Mouse (Mus musculus) forebrain, embryonic 15.5 days (tissue): ENCODE results near the gene Plp1. TPM values are rescaled to one million over a fixed set of nuclear protein-coding genes. Genes with fewer than 3 reads are reported as not detected.
A peak's percentile ranks its signal among the peaks of the same experiment; 100 is the strongest.

ENCODE experiments used
- ATAC-seq: fragments of 200-750 bp; cut with Nextera tagmentation; replicated peaks from 2 replicates; pipeline ENCODE4 v1.8.0; 2017; ENCODE audit warnings: mild to moderate bottlenecking, moderate TSS enrichment, moderate library complexity
- H3K27ac ChIP-seq: fragments of 300-500 bp; sonication (generic); replicated peaks from 2 replicates; pipeline ENCODE4 v1.5.1; 2015; ENCODE audit warnings: mild to moderate bottlenecking, inconsistent platforms
- H3K27me3 ChIP-seq: fragments of 300-500 bp; sonication (generic); 2 replicates; pipeline ENCODE4 v1.6.1; 2015; ENCODE audit warnings: inconsistent platforms
- H3K36me3 ChIP-seq: fragments of 300-500 bp; sonication (generic); 2 replicates; pipeline ENCODE4 v1.6.1; 2015; ENCODE audit warnings: mild to moderate bottlenecking, inconsistent platforms
- H3K4me1 ChIP-seq: fragments of 300-500 bp; sonication (generic); 2 replicates; pipeline ENCODE4 v1.6.1; 2015; ENCODE audit warnings: inconsistent platforms
- H3K4me2 ChIP-seq: fragments of 300-500 bp; sonication (generic); replicated peaks from 2 replicates; pipeline ENCODE4 v1.6.1; 2015; ENCODE audit warnings: mild to moderate bottlenecking, inconsistent platforms
- H3K4me3 ChIP-seq: fragments of 300-500 bp; sonication (generic); 2 replicates; pipeline ENCODE4 v1.5.1; 2015; ENCODE audit warnings: mild to moderate bottlenecking, inconsistent platforms
- H3K9ac ChIP-seq: fragments of 300-500 bp; sonication (generic); replicated peaks from 2 replicates; pipeline ENCODE4 v1.6.1; 2015; ENCODE audit warnings: mild to moderate bottlenecking, inconsistent platforms
- H3K9me3 ChIP-seq: fragments of 300-500 bp; sonication (generic); 2 replicates; pipeline ENCODE4 v1.6.1; 2016; ENCODE audit warnings: inconsistent platforms
- WGBS: fragments of 180-500 bp; shearing (Covaris S2); methylation state at CpG from one replicate; pipeline ENCODE4 v1.1.7; 2015; ENCODE audit warnings: mixed read lengths; 5-methylcytosine and 5-hydroxymethylcytosine counted together
- polyA plus RNA-seq: library from polyadenylated mRNA; unstranded; fragments of >200 nt; fragmentation: Nextera tagmentation; extraction: Ambion mirVana; gene quantifications from 2 replicates; pipeline ENCODE4 v1.2.1, GENCODE M21; 2015

The Plp1 gene
- 10.3 and 12.6 TPM in 2 replicates for polyA plus RNA-seq

DNA sequence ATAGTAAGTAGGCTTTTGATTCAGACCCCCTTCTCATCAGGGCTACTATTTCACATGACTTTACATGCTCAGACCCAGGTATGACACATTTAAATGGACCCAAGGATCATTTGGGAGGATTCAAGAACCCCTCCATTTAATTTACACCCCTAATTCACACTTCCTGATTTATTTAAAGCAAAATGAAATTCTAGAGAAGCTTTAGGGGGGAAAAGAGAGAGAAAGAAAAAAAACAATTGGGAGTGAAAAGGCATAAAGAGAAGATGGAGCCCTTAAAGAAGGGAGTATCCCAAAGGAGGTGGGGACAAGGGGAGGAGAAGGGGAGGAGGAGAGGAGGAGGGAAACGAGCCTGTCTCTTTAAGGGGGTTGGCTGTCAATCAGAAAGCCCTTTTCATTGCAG is at the start of gene Plp1:
TSS of gene Plp1 (plus strand) at position 301 of the 400 bp plus-strand sequence.
- Histone ChIP-seq H3K4me2 (no peak within 1 kb of the TSS), H3K9ac (no peak within 1 kb of the TSS), H3K4me1 (no peaks in the 10 kb centered on the region), H3K27me3 (no peaks in the 10 kb centered on the region), H3K9me3 (no peaks in the 10 kb centered on the region), H3K36me3 (no peaks in the 10 kb centered on the region), H3K4me3 (no peak within 1 kb of the TSS), H3K27ac (no peak within 1 kb of the TSS)
- ATAC-seq: no peak
- 50% methylated on average over 1 of the region's 1 CpGs for WGBS

- no peak overlapping the region for H3K4me3 ChIP-seq
- H3K4me1 ChIP-seq: no peaks in the 10 kb centered on the region
- H3K9ac ChIP-seq: no peak overlapping the region
- ATAC-seq: no peak
- H3K4me2 ChIP-seq: no peak overlapping the region
- 56% methylated on average over 1 of the region's 1 CpGs for WGBS
- no peak overlapping the region for H3K27ac ChIP-seq
- H3K36me3 ChIP-seq: no peaks in the 10 kb centered on the region
- H3K27me3 ChIP-seq: no peaks in the 10 kb centered on the region
- H3K9me3 ChIP-seq: no peaks in the 10 kb centered on the region
Observed at GRCm38 (mm10) chrX:136773035-136773434, 49.4 kb upstream of the Plp1 start.

DNA sequence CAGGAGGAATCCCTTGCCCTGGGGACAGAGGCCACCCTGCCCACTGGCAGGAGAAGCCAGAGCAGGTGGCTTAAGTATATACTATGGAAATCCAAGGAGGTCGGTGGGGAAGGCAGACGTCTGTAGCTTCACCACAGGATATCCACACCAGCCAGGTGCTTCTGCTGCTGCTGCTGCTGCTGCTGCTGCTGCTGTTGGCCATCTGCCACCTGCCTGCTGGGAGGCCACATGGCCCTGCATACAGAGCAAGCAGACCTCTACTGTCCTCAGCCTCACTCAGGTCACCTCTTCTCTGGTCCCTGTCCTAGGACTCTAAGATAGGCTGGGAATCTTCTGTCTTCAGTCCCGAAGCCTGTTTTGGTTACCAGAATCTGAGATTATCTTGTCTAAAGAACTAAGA is 44.4 kb upstream of the Plp1 start:
- no peaks in the 10 kb centered on the region for H3K9me3 ChIP-seq
- no peak overlapping the region for H3K27ac ChIP-seq
- WGBS: 81% methylated on average over 3 of the region's 3 CpGs

DNA sequence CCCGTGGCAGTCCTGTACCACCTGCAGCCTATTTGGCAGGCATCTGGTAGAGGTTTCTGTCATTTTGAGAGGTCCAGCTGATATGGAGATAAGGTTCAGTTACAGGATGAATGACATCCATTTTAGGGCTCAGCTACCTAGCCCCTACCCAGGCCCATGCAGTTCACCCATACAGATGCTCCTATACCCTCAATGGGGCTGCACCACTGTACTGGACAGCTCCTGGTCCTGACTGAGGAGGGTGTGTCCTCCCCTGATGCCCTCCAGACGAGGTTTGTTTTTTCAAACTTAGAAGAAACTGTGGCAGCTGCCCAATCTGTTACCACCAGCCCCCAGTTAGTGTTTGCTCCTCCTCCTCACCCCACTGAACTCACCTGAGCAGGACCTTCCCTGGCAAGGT is 43.2 kb upstream of the Plp1 start:
- H3K4me2 ChIP-seq: no peak overlapping the region
- H3K4me3 ChIP-seq: no peak overlapping the region
- 59% methylated on average over 2 of the region's 2 CpGs for WGBS
- H3K36me3 ChIP-seq: no peaks in the 10 kb centered on the region
- H3K27ac ChIP-seq: no peak overlapping the region
- H3K9me3 ChIP-seq: no peaks in the 10 kb centered on the region
- H3K27me3 ChIP-seq: no peaks in the 10 kb centered on the region
- ATAC-seq: no peak
- no peaks in the 10 kb centered on the region for H3K4me1 ChIP-seq
- H3K9ac ChIP-seq: no peak overlapping the region

More for the DNA sequence above, 44.4 kb upstream of the Plp1 start:
- Histone ChIP-seq H3K4me2 (no peak overlapping the region), H3K9ac (no peak overlapping the region), H3K27me3 (no peaks in the 10 kb centered on the region), H3K36me3 (no peaks in the 10 kb centered on the region), H3K4me3 (no peak overlapping the region), H3K4me1 (no peaks in the 10 kb centered on the region)
- ATAC-seq: no peak

- WGBS: 82% methylated on average over 3 of the region's 3 CpGs
Observed at GRCm38 (mm10) chrX:136780041-136780440, 42.4 kb upstream of the Plp1 start, which contains the start of gene Glra4. TSS of gene Glra4 (minus strand) at chrX:136780141.

GRCm38 (mm10) chrX:136789446-136789845 is 33.0 kb upstream of the Plp1 start:
- no peak overlapping the region for H3K4me3 ChIP-seq
- no peaks in the 10 kb centered on the region for H3K27me3 ChIP-seq
- no peaks in the 10 kb centered on the region for H3K36me3 ChIP-seq
- ATAC-seq: no peak
- H3K4me2 ChIP-seq: no peak overlapping the region
- H3K4me1 ChIP-seq: no peaks in the 10 kb centered on the region
- H3K27ac ChIP-seq: no peak overlapping the region
- H3K9ac ChIP-seq: no peak overlapping the region
- H3K9me3 ChIP-seq: no peaks in the 10 kb centered on the region
- WGBS: 83% methylated on average over 4 of the region's 4 CpGs

More at GRCm38 (mm10) chrX:136780041-136780440, 42.4 kb upstream of the Plp1 start, which contains the start of gene Glra4:
- no peak for ATAC-seq
- no peaks in the 10 kb centered on the region for H3K36me3 ChIP-seq
- no peaks in the 10 kb centered on the region for H3K27me3 ChIP-seq
- no peak within 1 kb of the TSS for H3K9ac ChIP-seq
- no peak within 1 kb of the TSS for H3K27ac ChIP-seq
- H3K4me1 ChIP-seq: no peaks in the 10 kb centered on the region
- H3K4me3 ChIP-seq: no peak within 1 kb of the TSS
- no peak within 1 kb of the TSS for H3K4me2 ChIP-seq
- no peaks in the 10 kb centered on the region for H3K9me3 ChIP-seq

- Histone ChIP-seq H3K4me3 (no peak overlapping the region), H3K27ac (no peak overlapping the region), H3K9ac (no peak overlapping the region), H3K4me2 (no peak overlapping the region), H3K4me1 (no peaks in the 10 kb centered on the region), H3K27me3 (no peaks in the 10 kb centered on the region), H3K9me3 (no peaks in the 10 kb centered on the region), H3K36me3 (no peaks in the 10 kb centered on the region)
- 16% methylated on average over 2 of the region's 2 CpGs for WGBS
- no peak for ATAC-seq
Observed at GRCm38 (mm10) chrX:136797223-136797622, 25.2 kb upstream of the Plp1 start.

- 86% methylated on average over 6 of the region's 6 CpGs for WGBS
- Histone ChIP-seq H3K36me3 (no peaks in the 10 kb centered on the region), H3K4me3 (no peak overlapping the region), H3K9me3 (no peaks in the 10 kb centered on the region), H3K9ac (no peak overlapping the region), H3K4me2 (no peak overlapping the region), H3K27ac (0 out of 2 replicates have a peak overlapping the region, but pooled peaks have one; percentile 23), H3K4me1 (no peaks in the 10 kb centered on the region), H3K27me3 (no peaks in the 10 kb centered on the region)
- ATAC-seq: 0 out of 2 replicates have a peak, but pooled peaks have one; percentile 8
Observed at GRCm38 (mm10) chrX:136819752-136820151, 2.7 kb upstream of the Plp1 start.

- no peaks in the 10 kb centered on the region for H3K4me1 ChIP-seq
- H3K27ac ChIP-seq: 0 out of 2 replicates have a peak overlapping the region, but pooled peaks have one; percentile 23
- H3K36me3 ChIP-seq: no peaks in the 10 kb centered on the region
- 19% methylated on average over 1 of the region's 1 CpGs for WGBS
- no peak overlapping the region for H3K9ac ChIP-seq
- no peak overlapping the region for H3K4me3 ChIP-seq
- no peaks in the 10 kb centered on the region for H3K27me3 ChIP-seq
- no peak overlapping the region for H3K4me2 ChIP-seq
- H3K9me3 ChIP-seq: no peaks in the 10 kb centered on the region
- peak; percentile 93 for ATAC-seq
Observed at GRCm38 (mm10) chrX:136820250-136820649, 2.2 kb upstream of the Plp1 start.

DNA sequence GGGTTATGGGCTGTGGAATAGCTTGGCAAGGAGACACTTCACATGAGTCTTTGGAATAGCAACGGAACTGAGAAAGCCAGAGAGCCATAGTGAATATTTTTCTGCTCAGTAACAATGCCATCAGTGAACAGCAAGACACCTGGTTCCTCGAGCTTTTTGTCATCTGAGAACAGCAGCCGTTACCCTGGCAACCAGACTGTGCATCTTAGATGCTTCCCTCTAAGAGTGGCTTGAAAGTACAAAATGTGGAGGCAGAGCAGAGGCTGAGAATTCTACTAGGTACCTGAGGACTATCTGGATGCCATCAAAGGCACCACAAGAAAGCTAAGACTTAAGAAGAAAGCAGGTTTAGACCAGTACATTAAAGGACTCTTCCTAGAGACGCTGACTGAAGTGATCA is 2.5 kb downstream of the Plp1 start:
- 65% methylated on average over 4 of the region's 4 CpGs for WGBS
- Histone ChIP-seq H3K27ac (peak overlapping the region; percentile 46), H3K9me3 (no peaks in the 10 kb centered on the region), H3K36me3 (no peaks in the 10 kb centered on the region), H3K9ac (no peak overlapping the region), H3K4me3 (no peak overlapping the region), H3K4me1 (no peaks in the 10 kb centered on the region), H3K27me3 (no peaks in the 10 kb centered on the region), H3K4me2 (no peak overlapping the region)
- peak; percentile 35; the same call in 1 of the 2 replicates for ATAC-seq

GRCm38 (mm10) chrX:136828610-136829009 is 6.1 kb downstream of the Plp1 start:
- H3K27me3 ChIP-seq: no peaks in the 10 kb centered on the region
- no peak overlapping the region for H3K4me3 ChIP-seq
- no peak for ATAC-seq
- H3K4me2 ChIP-seq: no peak overlapping the region
- H3K36me3 ChIP-seq: no peaks in the 10 kb centered on the region
- H3K9me3 ChIP-seq: no peaks in the 10 kb centered on the region
- H3K4me1 ChIP-seq: no peaks in the 10 kb centered on the region
- no peak overlapping the region for H3K27ac ChIP-seq
- H3K9ac ChIP-seq: no peak overlapping the region

DNA sequence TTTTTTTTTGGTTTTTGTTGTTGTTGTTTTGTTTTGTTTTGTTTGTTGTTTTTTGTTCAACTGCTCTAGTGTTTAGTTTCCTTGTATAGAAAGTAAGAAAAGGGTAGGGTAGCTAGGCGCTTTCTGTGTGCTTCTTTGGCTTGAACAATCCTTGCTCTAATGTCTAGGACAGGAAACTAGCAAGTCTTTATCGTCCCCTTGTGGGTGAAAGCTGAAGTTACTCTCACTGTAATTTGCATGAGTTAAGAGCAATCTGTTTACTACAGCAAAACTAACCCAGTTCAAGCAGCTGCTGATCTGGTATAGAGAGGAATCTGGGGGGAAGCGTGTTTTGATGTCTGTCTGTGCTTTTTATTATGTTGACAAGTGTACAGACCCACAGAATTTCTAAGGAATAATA is 27.8 kb downstream of the Plp1 start:
- H3K4me2 ChIP-seq: no peak overlapping the region
- H3K27me3 ChIP-seq: no peaks in the 10 kb centered on the region
- WGBS: 34% methylated on average over 3 of the region's 3 CpGs

More for the DNA sequence above, 27.8 kb downstream of the Plp1 start:
- no peaks in the 10 kb centered on the region for H3K36me3 ChIP-seq
- H3K27ac ChIP-seq: no peak overlapping the region
- H3K9ac ChIP-seq: no peak overlapping the region
- no peaks in the 10 kb centered on the region for H3K9me3 ChIP-seq
- H3K4me3 ChIP-seq: no peak overlapping the region
- no peak for ATAC-seq
- H3K4me1 ChIP-seq: no peaks in the 10 kb centered on the region
